ENCODE assay signal across 13 mouse cellular contexts in the genomic region with DNA sequence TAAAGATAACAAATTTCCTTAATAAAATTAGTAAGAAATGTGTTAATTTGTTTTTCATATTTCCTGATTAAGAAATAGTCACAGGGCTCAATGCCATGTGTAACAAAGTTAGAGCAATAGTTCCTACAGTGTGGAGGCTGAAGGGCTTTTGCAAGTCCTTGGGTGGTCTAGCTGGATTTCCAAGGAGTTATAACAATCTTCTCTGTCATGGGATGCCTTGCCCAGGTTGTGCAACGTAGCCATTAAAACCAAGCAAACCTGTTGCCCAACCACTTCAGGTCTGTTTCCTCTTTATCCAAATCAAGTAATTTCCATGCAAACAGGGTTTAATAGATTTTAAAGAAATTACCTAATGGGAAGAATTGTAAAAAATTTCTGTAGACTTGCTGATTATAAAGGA.
"Had no signal": no experiment of that assay in that cellular context is flagged by ENCODE, and none has a peak within 500 bp of the region (broad histone marks: within the 10 kb centered on the region; RNA-seq: fewer than 3 reads in every experiment).

No protein-coding gene starts in this region.

- H3K27me3 ChIP-seq: liver, embryonic 13.5 days; midbrain, embryonic 13.5 days; neural tube, embryonic 12.5 days had no signal

- H3K4me1 ChIP-seq: liver, embryonic 13.5 days; midbrain, embryonic 13.5 days; neural tube, embryonic 12.5 days had no signal

- H3K27ac ChIP-seq: kidney, postnatal 0 days; liver, embryonic 13.5 days; macrophage; midbrain, embryonic 13.5 days; neural tube, embryonic 12.5 days had no signal

- H3K9ac ChIP-seq: liver, embryonic 13.5 days; liver, postnatal 0 days; midbrain, embryonic 13.5 days; neural tube, embryonic 12.5 days had no signal

- ATAC-seq: liver, postnatal 0 days; midbrain, embryonic 13.5 days had no signal

- H3K9me3 ChIP-seq: liver, embryonic 13.5 days; midbrain, embryonic 13.5 days; neural tube, embryonic 12.5 days had no signal

- H3K4me3 ChIP-seq: liver, embryonic 13.5 days; midbrain, embryonic 13.5 days; neural tube, embryonic 12.5 days had no signal

- DNase-seq: kidney, adult 11 months; kidney, adult 9 months; kidney, postnatal 36 days; liver; liver, embryonic 13.5 days; liver, postnatal 0 days; retina, postnatal 1 day; right cerebral cortex, postnatal 25 days; thymus, postnatal 36 days had no signal

- H3K36me3 ChIP-seq: liver, embryonic 13.5 days; midbrain, embryonic 13.5 days; neural tube, embryonic 12.5 days had no signal

- H3K4me2 ChIP-seq: liver, embryonic 13.5 days; midbrain, embryonic 13.5 days; neural tube, embryonic 12.5 days had no signal
